Mouse (Mus musculus) intestine, embryonic 15.5 days (tissue): Measurements from ENCODE around the gene Lypla2. TPM values are rescaled to one million over a fixed set of nuclear protein-coding genes. Genes with fewer than 3 reads are reported as not detected.
"Not testable (repeated sequence)": the region's sequence is repeated elsewhere in the genome, so short reads cannot be mapped to it uniquely, and the experiment has no call there.

Experiments used
- ATAC-seq: fragments of 200-750 bp; cut with Nextera tagmentation; 2 replicates; pipeline ENCODE4 v1.8.0; 2017; ENCODE audit warnings: moderate TSS enrichment, moderate library complexity
- H3K27ac ChIP-seq: fragments of 300-500 bp; sonication (generic); 2 replicates; pipeline ENCODE4 v1.5.1; 2015; ENCODE audit warnings: mild to moderate bottlenecking, inconsistent platforms
- H3K27me3 ChIP-seq: fragments of 300-500 bp; sonication (generic); replicated peaks from 2 replicates; pipeline ENCODE4 v1.6.1; 2015; ENCODE audit warnings: inconsistent platforms
- H3K36me3 ChIP-seq: fragments of 300-500 bp; sonication (generic); 2 replicates; pipeline ENCODE4 v1.6.1; 2015; ENCODE audit warnings: inconsistent platforms
- H3K4me1 ChIP-seq: fragments of 300-500 bp; sonication (generic); replicated peaks from 2 replicates; pipeline ENCODE4 v1.6.1; 2015; ENCODE audit warnings: inconsistent platforms
- H3K4me2 ChIP-seq: fragments of 300-500 bp; sonication (generic); replicated peaks from 2 replicates; pipeline ENCODE4 v1.6.1; 2015; ENCODE audit warnings: mild to moderate bottlenecking, inconsistent platforms
- H3K4me3 ChIP-seq: fragments of 300-500 bp; sonication (generic); replicated peaks from 2 replicates; pipeline ENCODE4 v1.5.1; 2015; ENCODE audit warnings: inconsistent platforms
- H3K9ac ChIP-seq: fragments of 300-500 bp; sonication (generic); 2 replicates; pipeline ENCODE4 v1.6.1; 2015; ENCODE audit warnings: inconsistent platforms
- H3K9me3 ChIP-seq: fragments of 300-500 bp; sonication (generic); 2 replicates; pipeline ENCODE4 v1.6.1; 2016; ENCODE audit warnings: inconsistent platforms
- WGBS: fragments of 180-500 bp; shearing (Covaris S2); methylation state at CpG from one replicate; pipeline ENCODE4 v1.1.7; 2015; 5-methylcytosine and 5-hydroxymethylcytosine counted together
- polyA plus RNA-seq: library from polyadenylated mRNA; unstranded; fragments of >200 nt; fragmentation: Nextera tagmentation; extraction: Ambion mirVana; gene quantifications from 2 replicates; pipeline ENCODE4 v1.2.1, GENCODE M21; 2015

Lypla2 gene
- polyA plus RNA-seq, 1 experiment from 2014 or later = 99.4 TPM

DNA sequence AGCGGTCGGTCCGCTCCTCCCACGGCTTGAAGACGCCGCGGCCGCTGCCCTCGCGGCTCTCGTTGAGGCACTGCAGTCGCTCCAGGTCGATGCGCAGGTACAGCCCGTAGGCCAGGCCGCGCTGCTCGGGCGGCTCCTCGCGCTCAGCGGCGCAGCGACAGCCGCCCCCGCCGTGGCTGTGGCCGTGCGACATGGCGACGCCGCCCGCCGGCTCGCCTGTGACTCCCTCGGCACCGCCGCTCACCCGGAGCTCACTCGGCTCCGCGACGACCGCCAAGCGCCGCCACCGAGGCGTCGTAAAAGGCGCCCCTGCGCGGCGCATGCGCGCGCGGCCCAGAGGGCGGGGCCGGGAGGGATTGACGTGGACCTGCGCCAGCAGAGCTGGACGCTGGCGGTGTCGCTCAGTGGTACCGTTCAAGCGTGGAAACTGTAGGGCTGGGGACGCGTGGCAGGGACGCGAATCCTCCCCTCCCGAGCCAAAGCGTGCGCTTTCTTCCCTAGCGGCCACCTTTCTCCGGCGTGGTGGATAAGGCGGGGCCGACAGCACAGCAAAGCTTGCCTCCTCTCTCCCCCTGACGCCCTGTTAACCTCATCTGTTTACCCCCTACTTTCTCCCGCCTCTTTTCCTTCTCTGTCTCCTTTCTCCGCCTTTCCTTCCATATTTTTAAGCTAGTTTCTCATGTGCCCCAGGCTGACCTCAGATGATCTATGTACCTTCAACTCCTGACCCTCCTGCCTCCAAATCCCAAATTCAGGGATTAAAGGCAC lies 14.7 kb upstream of the Lypla2 start, which contains the start of gene Pithd1:
Pithd1 (minus strand) TSS at position 322 of the 768 bp plus-strand sequence.
- H3K27me3 ChIP-seq = no peaks in the 10 kb centered on the region
- H3K4me3 ChIP-seq = peak within 1 kb of the TSS; percentile 85
- under 1% methylated on average over 81 of the region's 81 CpGs for WGBS
- peak within 1 kb of the TSS; percentile 71 for H3K4me2 ChIP-seq
- peak within 1 kb of the TSS; percentile 89 for H3K27ac ChIP-seq
- H3K4me1 ChIP-seq = peaks cover 7% of the 10 kb centered on the region
- peak within 1 kb of the TSS; percentile 90 for H3K9ac ChIP-seq
- H3K9me3 ChIP-seq = no peaks in the 10 kb centered on the region
- ATAC-seq = peak; percentile 93
- H3K36me3 ChIP-seq = peaks cover 12% of the 10 kb centered on the region; the same call in 1 of the 2 replicates

DNA sequence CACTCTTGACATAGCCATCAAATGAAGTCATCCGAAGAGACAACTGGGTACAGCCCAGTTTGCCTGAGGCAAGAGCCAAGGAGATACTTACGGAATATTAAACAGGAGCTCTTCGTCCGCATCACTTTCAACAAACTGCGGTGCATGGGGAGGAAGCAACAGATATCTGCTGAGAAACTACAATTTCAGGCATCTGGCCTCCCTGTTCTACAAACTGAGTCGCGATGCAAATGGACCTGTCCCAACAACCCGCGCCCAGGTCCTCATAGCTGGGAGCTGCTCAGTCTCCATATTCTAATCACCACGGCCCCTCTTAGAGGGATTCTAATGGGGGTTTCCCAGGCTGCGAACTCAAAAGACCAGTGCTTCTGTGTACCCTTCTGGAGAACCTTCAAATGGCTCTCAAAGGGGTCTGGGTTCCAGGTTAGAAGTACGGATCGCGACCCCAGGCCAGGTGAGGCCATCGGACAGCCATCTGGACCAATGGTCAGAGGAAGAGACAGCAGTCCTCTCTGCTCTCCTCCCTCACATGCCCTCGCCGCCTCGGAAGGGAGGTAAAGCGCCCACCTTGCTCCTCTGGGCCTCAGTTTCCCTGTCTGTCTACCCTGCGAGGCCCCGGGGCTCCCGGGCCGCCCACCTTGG lies 14.0 kb upstream of the Lypla2 start:
- ATAC-seq = peak; percentile 13; the same call in 1 of the 2 replicates
- Histone ChIP-seq H3K27ac (peak overlapping the region; percentile 89), H3K4me2 (peak overlapping the region; percentile 71), H3K9ac (peak overlapping the region; percentile 90), H3K4me3 (peak overlapping the region; percentile 85), H3K27me3 (no peaks in the 10 kb centered on the region), H3K9me3 (no peaks in the 10 kb centered on the region), H3K4me1 (peaks cover 7% of the 10 kb centered on the region), H3K36me3 (peaks cover 12% of the 10 kb centered on the region; the same call in 1 of the 2 replicates)
- 4% methylated on average over 23 of the region's 23 CpGs for WGBS

DNA sequence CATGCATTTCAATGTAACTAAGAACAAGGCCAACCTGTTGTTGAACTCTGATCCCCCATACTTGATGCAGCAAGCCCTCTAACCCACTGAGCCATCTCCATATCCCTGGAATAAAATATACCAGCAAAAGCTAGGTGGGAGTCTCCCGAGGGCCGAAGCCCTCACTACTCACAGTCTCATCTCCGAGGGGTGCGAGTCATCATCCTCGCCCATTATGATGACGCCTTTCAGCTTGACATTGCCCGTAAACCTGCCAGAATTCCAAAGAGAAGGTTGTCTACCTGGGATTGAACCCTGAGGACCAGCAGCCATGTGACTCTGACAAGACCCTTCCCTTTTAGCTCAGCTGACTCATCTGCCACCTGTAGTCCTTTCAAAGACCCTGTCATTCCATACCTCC lies 13.3 kb upstream of the Lypla2 start:
- Histone ChIP-seq H3K4me1 (peaks cover 9% of the 10 kb centered on the region), H3K27me3 (no peaks in the 10 kb centered on the region), H3K9me3 (no peaks in the 10 kb centered on the region), H3K9ac (peak overlapping the region; percentile 90; the same call in 1 of the 2 replicates), H3K27ac (no peak overlapping the region), H3K4me2 (peak overlapping the region; percentile 71), H3K36me3 (peaks cover 12% of the 10 kb centered on the region; the same call in 1 of the 2 replicates), H3K4me3 (peak overlapping the region; percentile 85)
- no peak for ATAC-seq
- 87% methylated on average over 7 of the region's 7 CpGs for WGBS

DNA sequence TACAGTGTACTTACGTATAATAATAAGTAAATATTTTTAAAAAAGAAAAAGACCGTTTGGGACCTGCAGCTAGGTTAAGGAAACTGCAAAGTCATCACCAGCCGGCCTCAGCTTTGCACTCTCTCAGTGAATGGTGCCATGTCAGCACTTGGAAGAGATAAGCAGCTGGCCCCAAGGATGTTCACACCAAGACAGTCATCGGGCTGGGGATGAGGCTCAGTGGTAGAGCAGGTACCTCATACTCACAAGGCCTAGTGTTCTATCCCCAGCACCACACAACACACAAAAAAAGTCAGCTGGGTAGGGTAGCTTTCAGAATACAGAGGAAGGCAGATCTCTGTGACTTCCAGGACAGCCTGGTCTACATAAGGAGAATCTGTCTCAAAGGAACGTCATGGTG lies 12.8 kb upstream of the Lypla2 start:
- Histone ChIP-seq H3K9me3 (no peaks in the 10 kb centered on the region), H3K4me1 (peaks cover 10% of the 10 kb centered on the region), H3K27me3 (no peaks in the 10 kb centered on the region), H3K36me3 (peaks cover 12% of the 10 kb centered on the region; the same call in 1 of the 2 replicates), H3K4me2 (no peak overlapping the region), H3K27ac (no peak overlapping the region), H3K9ac (no peak overlapping the region), H3K4me3 (no peak overlapping the region)
- 89% methylated on average over 5 of the region's 5 CpGs for WGBS
- ATAC-seq = no peak

GRCm38 (mm10) chr4:135984556-135984955 lies 12.1 kb upstream of the Lypla2 start:
- Histone ChIP-seq H3K9me3 (no peaks in the 10 kb centered on the region), H3K9ac (no peak overlapping the region), H3K4me1 (peaks cover 10% of the 10 kb centered on the region), H3K36me3 (peaks cover 12% of the 10 kb centered on the region; the same call in 1 of the 2 replicates), H3K27me3 (no peaks in the 10 kb centered on the region), H3K4me3 (no peak overlapping the region), H3K27ac (no peak overlapping the region), H3K4me2 (no peak overlapping the region)
- no peak for ATAC-seq
- 91% methylated on average over 5 of the region's 5 CpGs for WGBS

- no peaks in the 10 kb centered on the region for H3K9me3 ChIP-seq
- no peak overlapping the region for H3K4me2 ChIP-seq
- no peak for ATAC-seq
- H3K4me3 ChIP-seq = no peak overlapping the region
- peaks cover 20% of the 10 kb centered on the region; the same call in 1 of the 2 replicates for H3K36me3 ChIP-seq
- H3K9ac ChIP-seq = no peak overlapping the region
- H3K27ac ChIP-seq = no peak overlapping the region
- WGBS = 70% methylated on average over 7 of the region's 7 CpGs
- peaks cover 10% of the 10 kb centered on the region for H3K4me1 ChIP-seq
- no peaks in the 10 kb centered on the region for H3K27me3 ChIP-seq
These were observed 9.2 kb upstream of the Lypla2 start for GRCm38 (mm10) chr4:135981524-135982063.

- 92% methylated on average over 5 of the region's 5 CpGs for WGBS
These were observed 7.8 kb upstream of the Lypla2 start for GRCm38 (mm10) chr4:135980223-135980622.

GRCm38 (mm10) chr4:135976146-135976545 lies 3.7 kb upstream of the Lypla2 start:
- no peaks in the 10 kb centered on the region for H3K9me3 ChIP-seq
- no peak overlapping the region for H3K4me2 ChIP-seq
- 95% methylated on average over 12 of the region's 12 CpGs for WGBS
- H3K4me1 ChIP-seq = peaks cover 23% of the 10 kb centered on the region
- ATAC-seq = no peak
- no peak overlapping the region for H3K27ac ChIP-seq
- peaks cover 21% of the 10 kb centered on the region; the same call in 1 of the 2 replicates for H3K36me3 ChIP-seq
- no peak overlapping the region for H3K4me3 ChIP-seq
- H3K9ac ChIP-seq = no peak overlapping the region
- no peaks in the 10 kb centered on the region for H3K27me3 ChIP-seq

More at GRCm38 (mm10) chr4:135980223-135980622, 7.8 kb upstream of the Lypla2 start:
- not testable (repeated sequence) for H3K27me3 ChIP-seq, H3K4me1 ChIP-seq, H3K9ac ChIP-seq, H3K4me2 ChIP-seq, ATAC-seq, H3K4me3 ChIP-seq, H3K9me3 ChIP-seq, H3K27ac ChIP-seq
- H3K36me3 ChIP-seq = peaks cover 31% of the 10 kb centered on the region; the same call in 1 of the 2 replicates

- Histone ChIP-seq H3K27ac (peak overlapping the region; percentile 74), H3K4me1 (peaks cover 27% of the 10 kb centered on the region), H3K9me3 (no peaks in the 10 kb centered on the region), H3K4me2 (peak overlapping the region; percentile 88), H3K4me3 (peak overlapping the region; percentile 94), H3K9ac (peak overlapping the region; percentile 95), H3K27me3 (no peaks in the 10 kb centered on the region), H3K36me3 (peaks cover 31% of the 10 kb centered on the region)
- WGBS = 56% methylated on average over 13 of the region's 13 CpGs
- no peak for ATAC-seq
These were observed 735 bp upstream of the Lypla2 start for GRCm38 (mm10) chr4:135972911-135973811.

DNA sequence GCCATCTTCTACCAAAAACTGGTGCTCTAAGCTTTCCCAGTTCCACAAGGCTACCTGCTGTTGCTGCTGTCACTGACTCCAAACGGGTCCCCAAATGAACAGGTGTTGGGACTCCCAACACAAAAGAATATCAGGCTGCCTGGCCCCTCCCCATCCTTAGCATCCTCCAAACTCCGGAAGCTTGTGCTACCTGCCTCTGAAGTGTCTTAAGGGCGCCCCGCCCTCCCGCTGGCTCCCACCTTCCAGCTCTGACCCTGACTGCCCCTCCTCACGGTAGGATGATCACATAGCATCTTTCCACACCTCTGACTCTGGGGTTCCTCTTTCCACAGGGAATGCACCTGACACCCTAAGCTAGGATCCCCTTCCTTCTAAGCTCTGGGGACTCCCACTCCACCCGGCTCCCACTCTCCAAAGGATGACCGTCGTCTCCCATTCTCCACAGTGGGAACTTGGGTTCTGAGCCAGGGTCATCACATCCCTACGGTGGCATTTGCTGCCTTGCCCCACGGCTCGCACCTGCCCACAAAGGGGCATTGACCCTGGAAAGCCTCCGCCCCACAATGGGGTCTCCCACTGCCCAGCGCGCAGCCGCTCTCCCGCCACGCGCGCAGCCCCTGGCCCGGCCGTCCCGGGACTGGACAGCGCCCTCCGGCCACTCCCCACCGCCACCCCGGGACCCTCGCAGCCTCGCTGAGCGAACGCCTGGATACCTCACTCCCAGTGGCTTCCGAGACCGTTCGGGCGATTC lies 446 bp downstream of the Lypla2 start:
- under 1% methylated on average over 35 of the region's 35 CpGs for WGBS
- peak overlapping the region; percentile 88 for H3K4me2 ChIP-seq
- H3K9me3 ChIP-seq = no peaks in the 10 kb centered on the region
- peak overlapping the region; percentile 74 for H3K27ac ChIP-seq
- ATAC-seq = peak; percentile 44
- peaks cover 42% of the 10 kb centered on the region for H3K36me3 ChIP-seq
- H3K4me3 ChIP-seq = peak overlapping the region; percentile 94
- peak overlapping the region; percentile 95 for H3K9ac ChIP-seq
- no peaks in the 10 kb centered on the region for H3K27me3 ChIP-seq
- H3K4me1 ChIP-seq = peaks cover 27% of the 10 kb centered on the region

GRCm38 (mm10) chr4:135970585-135970984 lies 1.8 kb downstream of the Lypla2 start:
- Histone ChIP-seq H3K4me3 (no peak overlapping the region), H3K27ac (no peak overlapping the region), H3K27me3 (no peaks in the 10 kb centered on the region), H3K9ac (0 out of 2 replicates have a peak overlapping the region, but pooled peaks have one; percentile 8), H3K36me3 (peaks cover 38% of the 10 kb centered on the region), H3K4me1 (peaks cover 27% of the 10 kb centered on the region), H3K4me2 (no peak overlapping the region), H3K9me3 (no peaks in the 10 kb centered on the region)
- WGBS = 87% methylated on average over 11 of the region's 11 CpGs
- ATAC-seq = no peak
